Mouse (Mus musculus): ENCODE results near the gene Fam168b. TPM values are rescaled to one million over a fixed set of nuclear protein-coding genes. Genes with fewer than 3 reads are reported as not detected.

Fam168b gene
- total RNA-seq, 2 experiments from 2014 or later, result 30.3 to 62.0 TPM

- peak; percentile 69 for ATAC-seq (ENCODE audit: poor library complexity, severe bottlenecking)
Observed at GRCm38 (mm10) chr1:34821411-34821810, 21.5 kb downstream of the Fam168b start.

- ATAC-seq (ENCODE audit: poor library complexity, severe bottlenecking), result no peak
Observed at GRCm38 (mm10) chr1:34819225-34819910, 23.5 kb downstream of the Fam168b start.

GRCm38 (mm10) chr1:34815843-34816242, 27.0 kb downstream of the Fam168b start:
- no peak for ATAC-seq (ENCODE audit: poor library complexity, severe bottlenecking)

GRCm38 (mm10) chr1:34812407-34813247, 30.2 kb downstream of the Fam168b start:
- ATAC-seq (ENCODE audit: poor library complexity, severe bottlenecking), result no peak

GRCm38 (mm10) chr1:34811581-34811980, 31.3 kb downstream of the Fam168b start:
- ATAC-seq (ENCODE audit: poor library complexity, severe bottlenecking), result no peak

- ATAC-seq (ENCODE audit: poor library complexity, severe bottlenecking), result no peak
Observed at GRCm38 (mm10) chr1:34811035-34811434, 31.8 kb downstream of the Fam168b start.

GRCm38 (mm10) chr1:34810293-34810692, 32.6 kb downstream of the Fam168b start:
- ATAC-seq (ENCODE audit: poor library complexity, severe bottlenecking), result no peak

GRCm38 (mm10) chr1:34808445-34808844, 34.4 kb downstream of the Fam168b start:
- no peak for ATAC-seq (ENCODE audit: poor library complexity, severe bottlenecking)

GRCm38 (mm10) chr1:34805931-34806520, 36.8 kb downstream of the Fam168b start:
- ATAC-seq (ENCODE audit: poor library complexity, severe bottlenecking), result no peak

GRCm38 (mm10) chr1:34804863-34805262, 38.0 kb downstream of the Fam168b start:
- no peak for ATAC-seq (ENCODE audit: poor library complexity, severe bottlenecking)

GRCm38 (mm10) chr1:34802290-34802642, 40.6 kb downstream of the Fam168b start:
- ATAC-seq (ENCODE audit: poor library complexity, severe bottlenecking), result peak; percentile 64

GRCm38 (mm10) chr1:34801616-34802289, 41.1 kb downstream of the Fam168b start:
- ATAC-seq (ENCODE audit: poor library complexity, severe bottlenecking), result peak; percentile 93

GRCm38 (mm10) chr1:34799140-34799539, 43.7 kb downstream of the Fam168b start:
- ATAC-seq (ENCODE audit: poor library complexity, severe bottlenecking), result no peak

GRCm38 (mm10) chr1:34793304-34794300, 49.3 kb downstream of the Fam168b start:
- no peak for ATAC-seq (ENCODE audit: poor library complexity, severe bottlenecking)

GRCm38 (mm10) chr1:34783538-34784161, 59.2 kb downstream of the Fam168b start:
- no peak for ATAC-seq (ENCODE audit: poor library complexity, severe bottlenecking)

GRCm38 (mm10) chr1:34775870-34776269, 67.0 kb downstream of the Fam168b start:
- no peak for ATAC-seq (ENCODE audit: poor library complexity, severe bottlenecking)

- ATAC-seq (ENCODE audit: poor library complexity, severe bottlenecking), result no peak
Observed at GRCm38 (mm10) chr1:34768875-34769274, 74.0 kb downstream of the Fam168b start.

GRCm38 (mm10) chr1:34767851-34768250, 75.0 kb downstream of the Fam168b start:
- ATAC-seq (ENCODE audit: poor library complexity, severe bottlenecking), result no peak

GRCm38 (mm10) chr1:34766899-34767298, 76.0 kb downstream of the Fam168b start:
- no peak for ATAC-seq (ENCODE audit: poor library complexity, severe bottlenecking)
